Mouse (Mus musculus) yolk sac, embryonic 10.5 days (tissue): ENCODE results near the gene Lcmt2.
"Not testable (repeated sequence)": the region's sequence is repeated elsewhere in the genome, so short reads cannot be mapped to it uniquely, and the experiment has no call there.

Source experiments
- DNase-seq: peaks from one replicate; pipeline ENCODE4 v3.0.0-alpha.2; 2017; ENCODE audit warnings: low spot score

Gene Lcmt2

DNA sequence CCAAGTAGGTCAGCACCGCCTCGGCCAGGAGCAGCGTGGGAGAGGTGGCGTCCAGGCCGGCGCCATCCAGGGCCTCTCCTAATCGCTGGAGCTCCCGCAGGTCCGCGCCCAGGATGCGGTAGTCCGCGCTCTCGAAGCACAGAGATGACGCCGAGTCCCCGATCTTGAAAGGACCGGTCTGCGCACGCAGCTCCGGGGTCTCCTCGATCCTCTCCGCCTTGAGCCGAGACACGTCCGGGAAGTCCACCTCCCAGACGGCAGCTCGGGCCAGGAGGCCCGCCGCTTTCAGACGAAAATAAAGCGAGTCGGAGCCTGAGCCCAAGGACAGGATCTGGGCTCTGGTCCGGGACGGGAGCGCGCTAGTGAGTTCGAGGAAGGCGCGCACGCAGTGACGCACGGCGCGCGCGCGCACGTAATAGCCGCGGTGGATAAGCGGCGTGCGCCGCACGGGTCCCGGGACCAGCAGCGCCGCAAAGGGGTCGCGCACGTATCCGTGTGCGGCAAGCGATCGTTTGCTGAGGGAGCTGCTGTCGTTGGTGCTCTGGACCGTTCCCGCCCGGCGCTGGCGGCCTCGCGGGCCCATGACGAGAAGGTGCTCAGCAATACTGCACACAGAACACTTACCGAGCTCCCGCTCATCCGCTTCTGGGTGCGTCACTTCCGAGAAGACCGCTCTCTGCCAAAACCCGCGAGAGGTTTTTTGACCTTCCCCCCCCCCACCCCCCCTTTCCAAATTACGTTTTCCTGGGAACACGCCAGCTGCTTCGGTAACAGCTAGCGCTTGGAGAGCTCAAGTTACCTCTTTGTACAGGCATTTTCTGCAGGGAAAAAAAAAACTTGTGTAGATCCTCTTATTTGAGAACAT, at the start of gene Lcmt2, which contains the start of gene Adal:
TSS of gene Lcmt2 (minus strand) at position 636 of the 865 bp plus-strand sequence.
TSS of gene Adal (plus strand) at position 411 of the 865 bp plus-strand sequence.
- DNase-seq = peak; percentile 94

- no peak for DNase-seq
Measured at GRCm38 (mm10) chr2:121188530-121188929, 48.1 kb upstream of the Lcmt2 start.

- no peak for DNase-seq
Measured at GRCm38 (mm10) chr2:121184142-121184541, 43.7 kb upstream of the Lcmt2 start.

DNA sequence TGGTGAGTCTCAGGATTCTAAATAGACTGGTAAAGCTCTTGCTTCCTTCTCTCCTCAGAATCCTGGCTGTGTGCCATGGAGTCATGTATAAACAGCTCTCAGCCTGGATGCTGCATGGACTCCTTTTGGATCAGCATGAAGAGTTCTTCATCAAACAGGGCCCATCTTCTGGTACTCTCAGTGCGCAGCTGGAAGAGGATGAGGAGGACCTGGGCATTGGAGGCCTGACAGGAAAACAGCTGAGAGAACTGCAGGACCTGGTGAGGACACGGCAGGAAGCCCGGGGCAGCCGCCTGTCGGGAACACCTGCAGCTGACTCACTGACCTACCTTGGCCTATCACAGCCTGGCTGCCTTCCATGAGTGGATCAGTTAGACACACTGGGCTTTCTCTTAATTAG, 43.0 kb upstream of the Lcmt2 start:
- no peak for DNase-seq

DNA sequence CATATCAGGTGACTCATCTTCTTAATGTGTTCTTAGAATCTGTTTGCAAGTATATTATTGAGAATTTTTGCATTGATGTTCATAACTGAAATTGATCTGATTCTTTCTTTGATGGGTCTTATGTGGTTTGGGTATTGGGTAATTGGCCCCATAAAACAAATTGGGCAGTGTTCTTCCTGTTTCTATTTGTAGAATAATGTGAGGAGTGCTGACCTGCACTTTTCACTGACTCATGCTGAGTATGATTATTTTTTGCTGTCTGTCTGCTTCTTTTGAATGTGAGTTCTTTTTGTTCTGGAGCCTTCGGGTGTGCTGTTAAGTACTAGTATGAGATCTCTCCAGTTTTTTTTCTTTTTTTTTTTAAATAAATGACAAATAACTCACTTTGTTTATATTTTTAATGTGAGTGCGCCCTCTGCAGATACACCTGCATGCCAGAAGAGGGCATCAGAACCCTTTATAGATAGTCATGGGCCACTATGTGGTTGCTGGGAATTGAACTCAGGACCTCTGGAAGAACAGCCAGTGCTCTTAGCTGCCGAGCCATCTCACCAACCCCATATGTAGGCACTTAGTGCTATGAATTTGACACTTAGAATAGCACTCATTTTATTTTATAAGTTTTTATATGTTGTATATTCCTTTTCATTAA, 38.5 kb upstream of the Lcmt2 start:
- DNase-seq = no peak

GRCm38 (mm10) chr2:121170980-121171742, 30.7 kb upstream of the Lcmt2 start, which contains the start of gene Zscan29:
Zscan29 (minus strand) TSS chr2:121171125.
- peak; percentile 89 for DNase-seq

- DNase-seq = peak; percentile 68
Measured at GRCm38 (mm10) chr2:121170481-121170971, 30.1 kb upstream of the Lcmt2 start, which contains the start of gene Tubgcp4. Tubgcp4 (plus strand) TSS chr2:121170654.

DNA sequence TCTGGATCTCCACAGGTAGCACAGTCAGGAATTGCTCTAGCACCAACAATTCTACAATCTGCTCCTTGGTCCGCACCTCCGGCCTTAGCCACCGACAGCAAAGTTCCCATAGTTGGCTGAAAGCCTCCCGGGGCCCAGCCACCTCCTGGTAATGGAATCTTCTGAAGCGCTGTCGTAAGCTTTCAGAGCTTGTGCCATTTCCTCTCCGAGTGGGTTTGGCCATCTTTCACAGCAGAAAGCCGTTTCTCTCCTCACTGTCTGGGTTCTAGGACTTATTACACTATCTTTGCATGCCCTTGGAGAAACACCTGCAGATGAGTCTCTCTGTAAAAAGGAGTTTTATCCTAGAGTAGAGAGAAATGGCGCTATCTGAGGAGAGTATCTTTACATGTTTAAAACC, 29.4 kb upstream of the Lcmt2 start:
- peak; percentile 7 for DNase-seq

DNA sequence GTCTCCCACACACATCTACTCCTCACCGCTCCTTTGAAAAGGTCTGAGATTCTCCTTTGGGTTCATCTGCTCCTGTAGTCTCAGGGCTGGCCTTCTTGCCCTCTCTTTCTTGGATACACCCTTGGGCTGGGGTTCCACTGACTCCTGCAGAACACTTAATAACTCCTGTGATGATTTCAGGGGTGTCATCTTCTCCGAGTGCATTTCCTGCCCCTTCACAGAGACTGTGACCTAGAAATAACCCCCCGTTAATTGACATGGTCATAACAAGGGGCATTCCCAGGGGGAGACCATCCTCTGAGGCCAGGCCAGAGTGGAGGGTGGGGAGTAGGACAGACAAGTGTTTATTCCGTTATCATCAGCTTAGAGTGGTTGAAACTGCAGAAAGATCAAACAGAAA, 28.7 kb upstream of the Lcmt2 start:
- no peak for DNase-seq

GRCm38 (mm10) chr2:121153100-121153499, 12.6 kb upstream of the Lcmt2 start:
- no peak for DNase-seq

DNA sequence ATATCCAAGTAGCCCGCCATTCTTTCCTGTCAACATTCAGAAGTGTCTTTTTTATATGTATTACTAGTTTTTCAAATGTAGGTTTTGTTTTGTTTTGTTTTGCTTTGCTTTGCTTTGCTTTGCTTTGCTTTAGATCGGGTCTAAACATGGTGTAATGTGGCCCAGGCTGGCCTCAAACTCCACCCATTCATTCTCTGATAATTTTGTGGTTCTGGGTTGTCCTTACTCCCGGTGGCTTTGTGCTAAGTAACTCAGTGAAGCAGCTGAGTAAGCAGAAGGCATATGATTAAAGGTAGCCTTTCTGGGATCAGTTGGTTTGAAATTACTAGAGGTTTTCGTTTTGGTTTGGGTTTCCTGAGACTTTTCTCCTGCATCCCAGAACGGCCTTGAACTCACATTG, 9.2 kb upstream of the Lcmt2 start:
- DNase-seq = no peak

GRCm38 (mm10) chr2:121142415-121142814, 2.0 kb upstream of the Lcmt2 start:
- no peak for DNase-seq

DNA sequence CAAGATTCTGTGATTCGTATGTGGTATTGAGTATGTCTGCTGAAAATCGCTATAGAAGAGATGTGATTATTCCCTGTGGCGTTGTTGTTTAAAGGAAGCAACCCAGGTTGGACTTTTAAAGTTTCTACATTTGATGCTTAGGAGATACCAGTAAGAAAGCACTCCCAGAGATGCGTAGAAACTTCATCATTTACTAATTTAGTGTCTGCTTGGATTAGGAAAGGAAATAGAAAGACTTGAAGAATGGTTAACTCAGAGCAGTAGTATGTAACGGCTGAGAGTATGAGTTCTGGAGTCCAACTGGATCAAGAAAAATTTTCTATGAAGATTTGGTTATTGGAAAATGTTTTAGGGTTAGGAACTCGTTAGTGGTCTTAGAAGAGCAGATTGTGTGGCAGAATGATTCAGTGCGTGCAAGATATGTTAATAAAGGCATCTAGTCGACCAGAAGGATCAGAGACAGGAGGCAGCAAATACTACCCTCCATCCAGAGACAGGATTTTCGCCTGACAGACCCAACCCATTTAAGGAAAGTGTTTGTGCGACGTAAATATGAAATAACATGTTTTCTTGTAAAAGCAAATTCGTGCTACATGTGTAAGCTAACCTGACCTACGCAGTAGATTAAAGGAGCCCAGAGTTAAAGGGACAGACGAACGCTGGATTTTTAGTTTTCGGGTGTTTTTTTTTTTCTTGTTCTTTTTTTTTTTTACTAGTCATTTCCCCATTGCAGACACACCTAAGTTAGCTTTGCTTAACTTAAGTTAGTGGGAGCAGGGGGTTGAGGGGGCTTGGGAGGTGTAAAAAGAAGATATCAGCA, 973 bp upstream of the Lcmt2 start:
- DNase-seq = no peak

- peak; percentile 14 for DNase-seq
Measured at GRCm38 (mm10) chr2:121139266-121140017, 1.0 kb downstream of the Lcmt2 start.

DNA sequence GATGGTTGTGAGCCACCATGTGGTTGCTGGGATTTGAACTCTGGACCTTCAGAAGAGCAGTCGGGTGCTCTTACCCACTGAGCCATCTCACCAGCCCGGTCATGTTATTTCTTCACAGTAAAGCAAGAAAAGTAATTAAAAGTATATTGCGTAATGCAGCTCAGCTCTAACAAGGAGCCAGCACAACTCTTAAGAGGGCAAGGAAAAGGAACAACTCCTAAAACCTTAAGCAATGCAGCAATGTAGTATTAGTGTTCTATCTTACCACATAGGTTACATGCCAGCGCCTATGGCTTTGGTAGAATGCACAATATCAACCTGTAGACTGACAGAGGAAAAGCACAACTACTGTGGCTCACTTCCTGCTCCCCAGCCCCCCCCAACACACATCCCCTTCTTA, 3.1 kb downstream of the Lcmt2 start:
- no peak for DNase-seq

- no peak for DNase-seq
Measured at GRCm38 (mm10) chr2:121132822-121133221, 7.6 kb downstream of the Lcmt2 start.

DNA sequence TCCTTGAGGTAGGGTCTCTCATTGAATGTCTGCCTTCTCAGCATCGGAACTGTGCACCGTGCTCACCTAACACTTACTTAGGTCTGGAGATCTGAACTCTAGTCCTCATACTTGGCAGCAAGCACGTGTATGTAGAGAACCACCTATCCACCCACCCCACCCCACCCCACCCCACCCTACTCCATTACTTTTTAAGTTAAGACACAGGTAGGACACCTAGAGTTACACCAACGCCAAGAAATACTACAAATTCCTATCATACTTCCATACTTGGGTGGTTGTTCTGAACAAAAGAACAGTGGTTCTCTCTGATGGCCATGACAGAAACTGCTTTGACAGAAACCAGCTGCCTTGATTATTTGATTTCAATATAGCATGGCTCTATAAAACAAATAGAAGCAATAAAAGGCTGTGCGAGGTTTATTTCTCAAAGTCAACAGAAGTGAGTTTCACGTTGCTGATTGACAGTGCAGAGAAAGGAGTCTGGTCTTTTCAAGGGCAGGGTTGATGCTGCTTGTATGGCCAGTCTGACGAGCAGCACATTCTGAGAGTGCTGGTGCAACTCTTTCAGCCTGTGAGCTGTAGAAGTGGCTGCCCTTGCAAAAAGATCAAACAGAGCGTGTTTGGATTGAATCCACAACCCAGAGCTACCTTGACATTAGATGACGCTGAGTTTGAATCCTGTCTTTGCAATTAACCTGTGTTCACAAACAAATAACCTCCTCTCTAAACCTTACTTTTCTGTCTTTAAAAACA, 11.4 kb downstream of the Lcmt2 start:
- no peak for DNase-seq

GRCm38 (mm10) chr2:121127536-121127935, 12.9 kb downstream of the Lcmt2 start:
- DNase-seq = no peak

DNA sequence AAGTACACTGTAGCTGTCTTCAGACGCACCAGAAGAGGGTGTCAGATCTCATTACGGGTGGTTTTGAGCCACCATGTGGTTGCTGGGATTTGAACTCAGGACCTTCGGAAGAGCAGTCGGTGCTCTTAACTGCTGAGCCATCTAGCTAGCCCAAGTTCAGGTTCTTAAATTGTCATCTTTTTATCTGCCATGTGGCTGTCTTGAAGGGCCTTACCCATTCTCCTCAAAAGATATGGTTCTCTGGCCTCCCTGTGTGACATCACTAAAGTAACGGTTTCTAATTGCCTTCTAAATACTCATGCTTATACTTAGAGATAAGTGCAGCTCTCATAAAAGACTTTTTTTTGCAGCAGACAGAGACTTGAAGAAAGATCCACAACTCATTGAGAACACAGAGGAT, 14.2 kb downstream of the Lcmt2 start:
- DNase-seq = not testable (repeated sequence)

GRCm38 (mm10) chr2:121119260-121119659, 21.2 kb downstream of the Lcmt2 start:
- DNase-seq = no peak
